Mouse (Mus musculus): ENCODE measurements around the gene Morc2a.

GRCm38 (mm10) chr11:3648305-3648963 is 557 bp upstream of the Morc2a start:
- TF ChIP-seq POLR2A (IDR thresholded peaks at IDR 0.05; ENCODE audit: insufficient read depth, low read depth, low read length), result no peak
- TF ChIP-seq CTCF (IDR thresholded peaks at IDR 0.05), result no peak
